Mouse (Mus musculus): ENCODE measurements around the gene Idh1. TPM values are rescaled to one million over a fixed set of nuclear protein-coding genes. Genes with fewer than 3 reads are reported as not detected.

The Idh1 gene
- polyA plus RNA-seq, 1 experiment from 2014 or later: 106 TPM

- Histone ChIP-seq H3K4me1 (replicated peaks; ENCODE audit: control insufficient read depth, insufficient read depth, low read length) (no peaks in the 10 kb centered on the region), H3K4me3 (ENCODE audit: low read depth, low read length) (no peak overlapping the region), H3K9ac (ENCODE audit: low read depth, low read length) (no peak overlapping the region), H3K9me3 (ENCODE audit: control insufficient read depth, low read length) (no peaks in the 10 kb centered on the region), H3K27me3 (replicated peaks; ENCODE audit: control insufficient read depth, insufficient read depth, low read length) (no peaks in the 10 kb centered on the region), H3K27ac (ENCODE audit: low read depth, low read length) (no peak overlapping the region), H3K4me2 (no peak overlapping the region), H3K36me3 (ENCODE audit: control insufficient read depth, insufficient read depth, low read length) (no peaks in the 10 kb centered on the region)
- ATAC-seq (replicated peaks; ENCODE audit: low FRiP score): no peak
- 85% methylated on average over 2 of the region's 2 CpGs for WGBS
- no peak for DNase-seq (ENCODE audit: low spot score)
These were observed 41.5 kb downstream of the Idh1 start for GRCm38 (mm10) chr1:65144783-65145182.

GRCm38 (mm10) chr1:65137560-65137959 is 48.7 kb downstream of the Idh1 start:
- H3K9ac ChIP-seq (ENCODE audit: low read depth, low read length): no peak overlapping the region
- H3K27ac ChIP-seq (ENCODE audit: low read depth, low read length): no peak overlapping the region
- no peak overlapping the region for H3K4me2 ChIP-seq
- H3K9me3 ChIP-seq (ENCODE audit: control insufficient read depth, low read length): no peaks in the 10 kb centered on the region
- no peak overlapping the region for H3K4me3 ChIP-seq (ENCODE audit: low read depth, low read length)
- ATAC-seq (replicated peaks; ENCODE audit: low FRiP score): no peak
- WGBS: 80% methylated on average over 6 of the region's 6 CpGs
- no peaks in the 10 kb centered on the region for H3K36me3 ChIP-seq (ENCODE audit: control insufficient read depth, insufficient read depth, low read length)
- no peaks in the 10 kb centered on the region for H3K27me3 ChIP-seq (replicated peaks; ENCODE audit: control insufficient read depth, insufficient read depth, low read length)
- DNase-seq (ENCODE audit: low spot score): no peak
- no peaks in the 10 kb centered on the region for H3K4me1 ChIP-seq (replicated peaks; ENCODE audit: control insufficient read depth, insufficient read depth, low read length)

GRCm38 (mm10) chr1:65132833-65133232 is 53.5 kb downstream of the Idh1 start:
- WGBS: 70% methylated on average over 1 of the region's 1 CpGs

GRCm38 (mm10) chr1:65131671-65132070 is 54.6 kb downstream of the Idh1 start:
- no peak for ATAC-seq (replicated peaks; ENCODE audit: low FRiP score)
- DNase-seq (ENCODE audit: low spot score): no peak
- Histone ChIP-seq H3K27me3 (replicated peaks; ENCODE audit: control insufficient read depth, insufficient read depth, low read length) (no peaks in the 10 kb centered on the region), H3K4me3 (ENCODE audit: low read depth, low read length) (no peak overlapping the region), H3K4me2 (no peak overlapping the region), H3K27ac (ENCODE audit: low read depth, low read length) (no peak overlapping the region), H3K4me1 (replicated peaks; ENCODE audit: control insufficient read depth, insufficient read depth, low read length) (no peaks in the 10 kb centered on the region), H3K9me3 (ENCODE audit: control insufficient read depth, low read length) (peaks cover 3% of the 10 kb centered on the region; the same call in 1 of the 2 replicates), H3K9ac (ENCODE audit: low read depth, low read length) (no peak overlapping the region), H3K36me3 (ENCODE audit: control insufficient read depth, insufficient read depth, low read length) (no peaks in the 10 kb centered on the region)
- WGBS: 69% methylated on average over 1 of the region's 1 CpGs

More at GRCm38 (mm10) chr1:65132833-65133232, 53.5 kb downstream of the Idh1 start:
- no peak overlapping the region for H3K9ac ChIP-seq (ENCODE audit: low read depth, low read length)
- no peaks in the 10 kb centered on the region for H3K27me3 ChIP-seq (replicated peaks; ENCODE audit: control insufficient read depth, insufficient read depth, low read length)
- ATAC-seq (replicated peaks; ENCODE audit: low FRiP score): no peak
- H3K4me3 ChIP-seq (ENCODE audit: low read depth, low read length): no peak overlapping the region
- H3K9me3 ChIP-seq (ENCODE audit: control insufficient read depth, low read length): peaks cover 3% of the 10 kb centered on the region; the same call in 1 of the 2 replicates
- no peaks in the 10 kb centered on the region for H3K36me3 ChIP-seq (ENCODE audit: control insufficient read depth, insufficient read depth, low read length)
- H3K4me1 ChIP-seq (replicated peaks; ENCODE audit: control insufficient read depth, insufficient read depth, low read length): no peaks in the 10 kb centered on the region
- DNase-seq (ENCODE audit: low spot score): no peak
- no peak overlapping the region for H3K4me2 ChIP-seq
- H3K27ac ChIP-seq (ENCODE audit: low read depth, low read length): no peak overlapping the region

- H3K9ac ChIP-seq (ENCODE audit: low read depth, low read length): no peak overlapping the region
- ATAC-seq (replicated peaks; ENCODE audit: low FRiP score) (no peak; the same call in 1 of the 2 replicates), DNase-seq (ENCODE audit: low spot score) (no peak)
- no peaks in the 10 kb centered on the region for H3K4me1 ChIP-seq (replicated peaks; ENCODE audit: control insufficient read depth, insufficient read depth, low read length)
- H3K9me3 ChIP-seq (ENCODE audit: control insufficient read depth, low read length): peaks cover 3% of the 10 kb centered on the region; the same call in 1 of the 2 replicates
- no peak overlapping the region for H3K27ac ChIP-seq (ENCODE audit: low read depth, low read length)
- 69% methylated on average over 3 of the region's 3 CpGs for WGBS
- H3K4me2 ChIP-seq: no peak overlapping the region
- H3K36me3 ChIP-seq (ENCODE audit: control insufficient read depth, insufficient read depth, low read length): no peaks in the 10 kb centered on the region
- no peaks in the 10 kb centered on the region for H3K27me3 ChIP-seq (replicated peaks; ENCODE audit: control insufficient read depth, insufficient read depth, low read length)
- H3K4me3 ChIP-seq (ENCODE audit: low read depth, low read length): no peak overlapping the region
These were observed 56.1 kb downstream of the Idh1 start for GRCm38 (mm10) chr1:65130226-65130625.

GRCm38 (mm10) chr1:65129634-65130180 is 56.6 kb downstream of the Idh1 start:
- 72% methylated on average over 3 of the region's 3 CpGs for WGBS
- Histone ChIP-seq H3K27ac (ENCODE audit: low read depth, low read length) (no peak overlapping the region), H3K9me3 (ENCODE audit: control insufficient read depth, low read length) (peaks cover 3% of the 10 kb centered on the region; the same call in 1 of the 2 replicates), H3K4me1 (replicated peaks; ENCODE audit: control insufficient read depth, insufficient read depth, low read length) (no peaks in the 10 kb centered on the region), H3K4me3 (ENCODE audit: low read depth, low read length) (no peak overlapping the region), H3K4me2 (no peak overlapping the region), H3K36me3 (ENCODE audit: control insufficient read depth, insufficient read depth, low read length) (no peaks in the 10 kb centered on the region), H3K9ac (ENCODE audit: low read depth, low read length) (no peak overlapping the region), H3K27me3 (replicated peaks; ENCODE audit: control insufficient read depth, insufficient read depth, low read length) (no peaks in the 10 kb centered on the region)
- ATAC-seq (replicated peaks; ENCODE audit: low FRiP score) (no peak), DNase-seq (ENCODE audit: low spot score) (no peak)

- Histone ChIP-seq H3K4me3 (ENCODE audit: low read depth, low read length) (no peak within 1 kb of the TSS), H3K4me1 (replicated peaks; ENCODE audit: control insufficient read depth, insufficient read depth, low read length) (no peaks in the 10 kb centered on the region), H3K9ac (ENCODE audit: low read depth, low read length) (no peak within 1 kb of the TSS), H3K27ac (ENCODE audit: low read depth, low read length) (no peak within 1 kb of the TSS), H3K9me3 (ENCODE audit: control insufficient read depth, low read length) (no peaks in the 10 kb centered on the region), H3K27me3 (replicated peaks; ENCODE audit: control insufficient read depth, insufficient read depth, low read length) (no peaks in the 10 kb centered on the region), H3K4me2 (no peak within 1 kb of the TSS), H3K36me3 (ENCODE audit: control insufficient read depth, insufficient read depth, low read length) (no peaks in the 10 kb centered on the region)
- ATAC-seq (replicated peaks; ENCODE audit: low FRiP score): no peak
- no peak for DNase-seq (ENCODE audit: low spot score)
- 39% methylated on average over 9 of the region's 9 CpGs for WGBS
These were observed 63.5 kb downstream of the Idh1 start, which contains the start of gene D630023F18Rik for GRCm38 (mm10) chr1:65122574-65123372. Gene D630023F18Rik, minus strand, starts transcription at chr1:65123214.

GRCm38 (mm10) chr1:65119438-65119837 is 66.9 kb downstream of the Idh1 start, which contains the start of gene Gm28845:
Gene Gm28845, minus strand, starts transcription at chr1:65119558.
- ATAC-seq (replicated peaks; ENCODE audit: low FRiP score) (no peak), DNase-seq (ENCODE audit: low spot score) (no peak)
- Histone ChIP-seq H3K36me3 (ENCODE audit: control insufficient read depth, insufficient read depth, low read length) (no peaks in the 10 kb centered on the region), H3K4me2 (no peak within 1 kb of the TSS), H3K4me1 (replicated peaks; ENCODE audit: control insufficient read depth, insufficient read depth, low read length) (no peaks in the 10 kb centered on the region), H3K27me3 (replicated peaks; ENCODE audit: control insufficient read depth, insufficient read depth, low read length) (no peaks in the 10 kb centered on the region), H3K9me3 (ENCODE audit: control insufficient read depth, low read length) (no peaks in the 10 kb centered on the region), H3K9ac (ENCODE audit: low read depth, low read length) (no peak within 1 kb of the TSS), H3K4me3 (ENCODE audit: low read depth, low read length) (no peak within 1 kb of the TSS), H3K27ac (ENCODE audit: low read depth, low read length) (no peak within 1 kb of the TSS)
- 76% methylated on average over 1 of the region's 1 CpGs for WGBS

All from liver, embryonic 11.5 days (tissue).